Mouse (Mus musculus) left cerebral cortex, postnatal 10 days (tissue): ENCODE results near the gene Slc41a1. TPM values are rescaled to one million over a fixed set of nuclear protein-coding genes. Genes with fewer than 3 reads are reported as not detected.

Experiments used
- DNase-seq, 2 experiments: peaks; one replicate each; pipeline ENCODE4 v3.0.0; 2021 to 2022; ENCODE audit warnings: low spot score in 2 of 2, mixed read lengths in 1 of 2; ENCODE audit errors: extremely low spot score in 1 of 2
- intact Hi-C: fragments of 180-260 bp; cut with DNase I; formaldehyde crosslinking; loops from one replicate; pipeline ENCODE4 v1.15.1; 2025
- total RNA-seq, 2 experiments: library from RNA; stranded (reverse); gene quantifications; 2 replicates each; pipeline ENCODE4 v1.2.3; 2021

The Slc41a1 gene
- total RNA-seq, 2 experiments from 2014 or later = 43.8 to 43.9 TPM

- peak; percentile 92 to 94 for DNase-seq
- intact Hi-C loops = no loop called here
Measured at GRCm38 (mm10) chr1:131867093-131867945, 40.0 kb downstream of the Slc41a1 start, which contains the start of gene Rab29. Gene Rab29 (plus strand): TSS chr1:131867224.

DNA sequence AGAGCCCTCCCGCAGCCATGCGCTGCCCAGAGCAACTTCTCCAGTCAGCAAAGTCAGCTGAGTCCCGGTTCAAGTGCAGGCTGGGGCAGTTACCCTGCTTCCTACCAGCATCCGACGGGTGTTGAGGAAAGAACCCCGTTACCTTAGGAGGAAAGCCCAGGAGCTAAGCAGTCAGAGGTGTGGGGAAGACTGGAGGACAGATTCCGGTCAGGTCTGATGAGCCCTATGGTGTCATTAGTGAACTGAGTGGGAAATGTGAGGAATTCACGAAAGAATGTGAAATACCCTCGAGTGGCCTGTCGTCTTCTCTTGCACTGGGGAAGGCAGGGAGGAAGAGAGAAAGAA is 40.6 kb downstream of the Slc41a1 start:
- intact Hi-C loops = no loop called here
- no peak for DNase-seq

DNA sequence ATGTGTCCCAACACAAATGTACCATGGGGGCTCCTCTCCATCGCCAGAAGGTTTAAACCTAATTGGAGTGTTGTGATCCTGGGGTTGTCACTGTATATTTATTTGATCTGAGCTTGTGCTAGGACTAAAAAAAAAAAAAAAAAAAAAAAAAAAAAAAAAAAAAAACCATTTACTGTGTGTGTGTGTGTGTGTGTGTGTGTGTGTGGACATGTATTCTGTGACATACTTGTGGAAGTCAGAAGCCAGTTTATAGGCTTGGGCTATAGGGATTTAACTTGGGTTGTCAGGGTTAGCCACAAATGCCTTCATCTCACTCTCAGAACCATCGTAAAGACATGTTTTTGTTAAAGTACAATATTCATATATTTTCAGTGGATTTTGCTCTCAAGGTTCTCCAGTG is 42.3 kb downstream of the Slc41a1 start:
- intact Hi-C loops = no loop called here
- no peak for DNase-seq

DNA sequence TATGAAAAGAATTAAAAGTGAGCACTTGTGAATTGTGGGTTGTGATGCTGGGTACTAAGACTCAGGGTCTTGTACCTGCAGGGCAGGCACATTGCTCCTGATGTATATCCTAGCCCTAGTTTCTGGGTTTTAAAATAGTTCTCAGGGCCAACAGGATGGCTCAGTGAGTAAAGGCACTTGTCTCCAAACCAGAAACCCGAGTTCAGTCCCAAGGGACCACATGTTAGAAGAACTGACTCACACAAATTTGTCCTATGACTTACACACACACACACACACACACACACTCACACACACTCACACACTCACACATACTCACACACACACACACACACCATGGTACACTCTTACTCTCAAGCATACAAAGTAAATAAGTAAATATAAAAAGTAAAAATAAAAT is 45.6 kb downstream of the Slc41a1 start:
- intact Hi-C loops = no loop called here

GRCm38 (mm10) chr1:131879816-131880215 is 52.5 kb downstream of the Slc41a1 start:
- DNase-seq = no peak
- intact Hi-C loops = no loop called here

More for the DNA sequence above, 45.6 kb downstream of the Slc41a1 start:
- DNase-seq = no peak

DNA sequence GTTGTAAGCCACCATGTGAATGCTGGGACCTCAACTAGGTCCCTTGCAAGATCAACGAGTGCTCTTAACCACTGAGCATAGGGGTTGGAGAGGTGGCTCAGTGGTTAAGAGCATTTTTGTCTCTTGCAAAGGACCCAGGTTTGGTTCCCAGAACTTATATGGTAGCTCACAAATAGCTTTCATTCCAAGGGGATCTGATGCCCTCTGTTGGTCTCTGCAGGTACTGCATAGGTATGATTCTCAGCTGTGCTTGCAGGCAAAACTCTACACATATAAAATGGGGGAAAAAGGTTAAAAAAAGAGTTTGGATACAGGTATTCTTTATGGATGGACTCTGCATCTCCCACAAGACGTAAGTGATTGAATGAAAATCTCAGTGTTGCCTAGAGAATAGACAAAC is 55.5 kb downstream of the Slc41a1 start:
- DNase-seq = no peak
- intact Hi-C loops = no loop called here

GRCm38 (mm10) chr1:131886173-131886572 is 58.9 kb downstream of the Slc41a1 start:
- DNase-seq = no peak
- intact Hi-C loops = no loop called here

GRCm38 (mm10) chr1:131886641-131887040 is 59.3 kb downstream of the Slc41a1 start:
- intact Hi-C loops = no loop called here
- no peak for DNase-seq

- intact Hi-C loops = no loop called here
Measured at GRCm38 (mm10) chr1:131890043-131890658, 62.9 kb downstream of the Slc41a1 start.

DNA sequence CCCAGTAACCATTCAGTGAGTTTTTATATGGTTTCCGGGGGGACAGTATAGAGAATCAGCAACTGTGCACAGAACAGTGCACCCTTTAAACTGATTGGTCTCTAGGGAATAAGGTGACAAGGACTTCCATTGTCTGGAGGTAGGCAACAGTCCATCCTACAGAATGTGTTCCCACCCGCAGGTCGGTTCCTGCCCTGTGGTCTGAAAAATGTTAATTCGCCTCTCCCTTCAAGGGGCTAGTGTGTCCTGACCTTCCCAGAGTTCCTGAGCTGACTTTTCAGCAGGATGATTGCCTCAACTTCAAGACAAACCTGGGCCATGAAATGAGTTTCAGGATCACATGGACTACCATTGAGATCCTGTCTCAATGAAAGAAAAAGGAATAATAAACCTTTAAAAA is 64.1 kb downstream of the Slc41a1 start:
- DNase-seq = no peak
- intact Hi-C loops = no loop called here

More at GRCm38 (mm10) chr1:131890043-131890658, 62.9 kb downstream of the Slc41a1 start:
- DNase-seq = no peak

Other genes starting within 250 kb of the Slc41a1 start
- under 1 TPM in 1 of 2 experiments, not detected in 1; 0.17 TPM for gene Avpr1b, start 228.3 kb upstream of the Slc41a1 start, total RNA-seq
- under 1 TPM in 1 of 2 experiments, not detected in 1; 0.22 TPM for gene Ctse, start 189.2 kb upstream of the Slc41a1 start, total RNA-seq
- gene Rab7b, start 138.8 kb upstream of the Slc41a1 start, total RNA-seq = 1 to 10 TPM; 2.3 to 2.4 TPM
- under 1 TPM; 0.18 to 0.24 TPM for gene Slc26a9, start 83.5 kb upstream of the Slc41a1 start, total RNA-seq
- under 1 TPM; 0.69 to 0.94 TPM for gene Pm20d1, start 30.1 kb upstream of the Slc41a1 start, total RNA-seq
- 1 to 10 TPM; 5.5 to 5.6 TPM for gene Rab29, start 39.7 kb downstream of the Slc41a1 start, total RNA-seq
- 100 to 1,000 TPM; 204 to 210 TPM for gene Nucks1, start 83.0 kb downstream of the Slc41a1 start, total RNA-seq
- gene Slc45a3, start 135.5 kb downstream of the Slc41a1 start, total RNA-seq = under 1 TPM; 0.43 to 0.64 TPM
- 10 to 100 TPM; 51.9 to 61.5 TPM for gene Elk4, start 180.1 kb downstream of the Slc41a1 start, total RNA-seq
- 10 to 100 TPM; 65.1 to 74.0 TPM for gene Mfsd4a, start 240.6 kb downstream of the Slc41a1 start, total RNA-seq